Mouse (Mus musculus): ENCODE measurements around the gene Arhgef19. TPM values are rescaled to one million over a fixed set of nuclear protein-coding genes. Genes with fewer than 3 reads are reported as not detected.

Arhgef19 gene
- total and polyA plus RNA-seq, 3 experiments, result 0.78 TPM; not detected in 2

GRCm38 (mm10) chr4:141274485-141275341 lies 35.4 kb downstream of the Arhgef19 start:
- H3K27me3 ChIP-seq (ENCODE audit: control insufficient read depth in 1 of 2, insufficient read depth in 2 of 2, low read length in 2 of 2), result 0 out of 4 replicates have a peak, but pooled peaks cover 0 to 3% of the 10 kb centered on the region in 2 experiments
- peaks cover 0 to 4% of the 10 kb centered on the region in 2 experiments; a peak in 1 of 4 replicates for H3K4me1 ChIP-seq (ENCODE audit: control insufficient read depth in 1 of 2, insufficient read depth in 2 of 2, low read length in 2 of 2)
- no peak for TF ChIP-seq RCOR1 (IDR thresholded peaks at IDR 0.05; ENCODE audit: low read depth, low read length)
- no peak for TF ChIP-seq ZNF384 (IDR thresholded peaks at IDR 0.05; ENCODE audit: low read depth, low read length)
- TF ChIP-seq USF1 (IDR thresholded peaks at IDR 0.05; ENCODE audit: low read depth, low read length), result no peak
- no peak for TF ChIP-seq MYB (IDR thresholded peaks at IDR 0.05; ENCODE audit: low read depth, low read length)
- no peak for TF ChIP-seq NELFE (IDR thresholded peaks at IDR 0.05; ENCODE audit: low read depth, low read length)
- no peak for TF ChIP-seq BHLHE40 (IDR thresholded peaks at IDR 0.05; ENCODE audit: borderline replicate concordance, low read depth, low read length)
- TF ChIP-seq GABPA (IDR thresholded peaks at IDR 0.05; ENCODE audit: low read depth, low read length), result no peak
- no peak for TF ChIP-seq TAL1 (IDR thresholded peaks at IDR 0.05; ENCODE audit: low read length)
- TF ChIP-seq MAX (IDR thresholded peaks at IDR 0.05; ENCODE audit: low read length), result no peak
- TF ChIP-seq MEF2A (IDR thresholded peaks at IDR 0.05; ENCODE audit: extremely low read depth, insufficient replicate concordance, low read depth, low read length, poor library complexity, severe bottlenecking), result no peak
- no peak for TF ChIP-seq TBP (IDR thresholded peaks at IDR 0.05; ENCODE audit: low read depth, low read length)
- no peaks in the 10 kb centered on the region for H3K36me3 ChIP-seq (ENCODE audit: control insufficient read depth in 1 of 2, insufficient read depth in 2 of 2, low read length in 2 of 2)
- no peak overlapping the region for H3K9ac ChIP-seq (ENCODE audit: control insufficient read depth, low read depth, low read length, poor library complexity, severe bottlenecking)
- no peak for DNase-seq (ENCODE audit: low read depth, low spot score)
- no peak overlapping the region for H3K27ac ChIP-seq (ENCODE audit: control insufficient read depth, low read depth, low read length)
- no peaks in the 10 kb centered on the region for H3K79me2 ChIP-seq (ENCODE audit: control insufficient read depth, insufficient read depth, low read length, poor library complexity)
- no peak overlapping the region for H3K4me3 ChIP-seq (ENCODE audit: control insufficient read depth in 1 of 2, insufficient read depth in 1 of 2, low read depth in 2 of 2, low read length in 2 of 2)
- no peaks in the 10 kb centered on the region for H3K9me3 ChIP-seq (replicated peaks; ENCODE audit: insufficient read depth, low read length)

- peaks cover 0 to 3% of the 10 kb centered on the region in 2 experiments; a peak in 2 of 4 replicates for H3K27me3 ChIP-seq (ENCODE audit: control insufficient read depth in 1 of 2, insufficient read depth in 2 of 2, low read length in 2 of 2)
- no peak for DNase-seq (ENCODE audit: low read depth, low spot score)
These were observed 37.9 kb downstream of the Arhgef19 start for GRCm38 (mm10) chr4:141277157-141277556.

More at GRCm38 (mm10) chr4:141277157-141277556, 37.9 kb downstream of the Arhgef19 start:
- H3K27ac ChIP-seq (ENCODE audit: control insufficient read depth, low read depth, low read length), result no peak overlapping the region
- no peak for TF ChIP-seq CHD2 (IDR thresholded peaks at IDR 0.05; ENCODE audit: low read length)
- TF ChIP-seq EP300 (IDR thresholded peaks at IDR 0.05; ENCODE audit: low read depth in 1 of 2, low read length in 2 of 2), result no peak
- TF ChIP-seq POLR2A (IDR thresholded peaks at IDR 0.05; ENCODE audit: control insufficient read depth in 1 of 2, insufficient read depth in 1 of 2, low read depth in 1 of 2, low read length in 2 of 2, poor library complexity in 1 of 2), result no peak
- TF ChIP-seq TBP (IDR thresholded peaks at IDR 0.05; ENCODE audit: low read depth, low read length), result no peak
- no peak for TF ChIP-seq NRF1 (IDR thresholded peaks at IDR 0.05; ENCODE audit: insufficient read depth, low read depth, low read length, poor library complexity, severe bottlenecking)
- TF ChIP-seq NELFE (IDR thresholded peaks at IDR 0.05; ENCODE audit: low read depth, low read length), result no peak
- TF ChIP-seq POLR2AphosphoS2 (IDR thresholded peaks at IDR 0.05; ENCODE audit: low read length), result no peak
- no peak overlapping the region for H3K4me3 ChIP-seq (ENCODE audit: control insufficient read depth in 1 of 2, insufficient read depth in 1 of 2, low read depth in 2 of 2, low read length in 2 of 2)
- no peaks in the 10 kb centered on the region for H3K36me3 ChIP-seq (ENCODE audit: control insufficient read depth in 1 of 2, insufficient read depth in 2 of 2, low read length in 2 of 2)
- no peaks in the 10 kb centered on the region for H3K79me2 ChIP-seq (ENCODE audit: control insufficient read depth, insufficient read depth, low read length, poor library complexity)
- H3K9me3 ChIP-seq (replicated peaks; ENCODE audit: insufficient read depth, low read length), result no peaks in the 10 kb centered on the region
- no peak overlapping the region for H3K9ac ChIP-seq (ENCODE audit: control insufficient read depth, low read depth, low read length, poor library complexity, severe bottlenecking)
- H3K4me1 ChIP-seq (ENCODE audit: control insufficient read depth in 1 of 2, insufficient read depth in 2 of 2, low read length in 2 of 2), result peaks cover 0 to 6% of the 10 kb centered on the region in 2 experiments; a peak in 1 of 4 replicates
